Mouse (Mus musculus) cerebellum, adult 9-11 months (tissue): Measurements from ENCODE around the gene Pecam1.
"Not testable (repeated sequence)": the region's sequence is repeated elsewhere in the genome, so short reads cannot be mapped to it uniquely, and the experiment has no call there.

Experiments
- DNase-seq: peaks from one replicate; pipeline ENCODE4 v3.0.0; 2022

The Pecam1 gene

DNA sequence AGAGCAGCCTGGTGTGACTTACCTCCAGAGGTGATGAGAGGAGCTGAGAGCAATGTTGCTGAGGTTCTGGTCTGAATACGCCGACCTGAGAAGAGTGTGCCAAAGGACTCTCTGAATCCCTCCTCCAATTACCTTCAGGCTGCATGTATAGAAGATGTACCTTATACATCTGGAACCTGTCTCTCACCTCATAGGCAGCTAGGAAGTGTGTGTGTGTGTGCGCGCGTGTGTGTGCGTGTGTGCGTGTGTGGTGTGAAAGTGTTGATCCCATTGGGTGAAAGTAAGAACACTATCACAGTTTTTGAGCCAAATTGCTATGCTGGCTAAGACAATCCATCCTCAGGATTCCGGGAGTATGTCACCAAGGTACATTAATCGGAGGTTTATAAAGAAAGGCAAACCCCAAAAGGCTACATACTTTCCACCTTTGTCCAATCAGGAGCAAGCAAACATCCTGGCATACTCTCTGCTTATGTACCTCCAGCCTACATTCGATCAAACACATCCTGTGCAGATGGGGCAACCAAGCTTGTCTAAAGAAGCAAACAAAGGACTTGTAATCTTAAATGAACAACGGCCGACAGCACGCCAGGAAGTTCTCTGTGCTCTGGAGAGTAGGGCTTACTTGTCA is at the start of gene Pecam1:
Gene Pecam1 (minus strand): TSS at position 508 of the 631 bp plus-strand sequence.
- DNase-seq, result no peak

- DNase-seq, result no peak
These were observed 45.3 kb upstream of the Pecam1 start for GRCm38 (mm10) chr11:106795679-106796078.

DNA sequence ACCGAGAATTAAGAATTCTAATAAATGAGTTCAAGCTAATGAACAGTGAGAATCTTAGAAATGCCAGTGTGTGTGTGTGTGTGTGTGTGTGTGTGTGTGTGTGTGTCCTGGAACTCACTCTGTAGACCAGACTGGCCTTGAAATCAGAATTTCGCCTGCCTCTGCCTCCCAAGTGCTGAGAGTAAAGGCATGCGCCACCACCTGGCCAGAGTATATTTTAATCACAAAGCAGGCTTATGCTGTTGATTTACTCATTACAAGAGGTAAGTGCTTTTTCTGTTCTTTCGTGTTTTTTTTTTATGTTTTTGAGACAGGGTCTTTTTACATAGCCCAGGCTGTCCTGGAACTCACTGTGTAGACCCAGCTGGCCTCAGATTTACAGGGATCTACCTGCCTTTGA is 43.4 kb upstream of the Pecam1 start:
- no peak for DNase-seq

- peak; percentile 57 for DNase-seq
These were observed 39.2 kb upstream of the Pecam1 start for GRCm38 (mm10) chr11:106789649-106790048.

- peak; percentile 98 for DNase-seq
These were observed 38.5 kb upstream of the Pecam1 start, which contains the start of the genes Ddx5 and Cep95 for GRCm38 (mm10) chr11:106788775-106789459. Gene Ddx5, minus strand, starts transcription at chr11:106789185. Gene Cep95, plus strand, starts transcription at chr11:106789252.

GRCm38 (mm10) chr11:106788026-106788774 is 37.8 kb upstream of the Pecam1 start:
- DNase-seq, result peak; percentile 99

DNA sequence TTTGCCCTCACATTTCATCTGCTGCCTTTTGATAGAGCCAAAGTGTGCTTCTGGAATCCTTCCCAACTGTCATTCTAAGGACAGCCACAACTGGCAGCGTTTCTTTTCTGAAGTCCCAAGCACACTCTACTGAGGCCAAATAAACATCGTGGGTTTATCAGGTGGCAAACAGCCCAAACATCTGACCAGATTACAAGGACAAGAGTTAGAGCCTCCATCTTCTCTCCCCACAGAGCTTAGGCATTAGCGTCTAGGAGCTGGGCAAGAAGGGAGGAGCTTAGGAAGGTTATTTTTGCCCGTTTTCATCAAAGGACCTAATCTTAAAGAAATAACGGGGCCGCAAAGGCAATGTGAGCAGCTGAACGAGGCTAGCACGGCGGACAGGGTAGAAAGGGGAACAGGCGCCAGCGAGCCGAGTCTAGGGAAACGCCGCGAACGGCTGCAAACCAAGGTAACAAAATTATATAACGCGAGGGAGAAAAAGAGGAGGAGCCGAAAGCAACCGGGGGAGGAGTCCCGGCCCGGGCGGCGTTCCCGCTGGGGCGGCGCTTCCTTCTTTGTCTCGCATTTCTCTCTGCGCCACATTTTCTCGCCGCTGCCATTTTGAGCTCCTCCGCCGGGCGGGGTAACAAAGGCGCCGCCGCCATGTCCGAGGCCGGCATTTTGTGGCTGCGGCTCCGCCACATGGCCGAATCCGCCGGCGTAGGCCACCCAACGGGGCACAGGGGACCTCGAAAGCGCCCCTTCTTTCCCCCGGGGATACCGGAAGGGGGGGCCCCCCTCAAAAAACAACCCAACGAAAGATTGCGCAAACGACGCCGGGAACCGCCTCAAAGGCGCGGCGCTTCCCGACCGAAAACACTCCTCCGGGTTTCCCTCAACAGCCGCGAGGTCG is 37.0 kb upstream of the Pecam1 start:
- DNase-seq, result peak; percentile 90

GRCm38 (mm10) chr11:106785043-106785442 is 34.6 kb upstream of the Pecam1 start:
- DNase-seq, result no peak

GRCm38 (mm10) chr11:106784476-106784875 is 34.0 kb upstream of the Pecam1 start:
- no peak for DNase-seq

GRCm38 (mm10) chr11:106782841-106783764 is 32.7 kb upstream of the Pecam1 start:
- no peak for DNase-seq

DNA sequence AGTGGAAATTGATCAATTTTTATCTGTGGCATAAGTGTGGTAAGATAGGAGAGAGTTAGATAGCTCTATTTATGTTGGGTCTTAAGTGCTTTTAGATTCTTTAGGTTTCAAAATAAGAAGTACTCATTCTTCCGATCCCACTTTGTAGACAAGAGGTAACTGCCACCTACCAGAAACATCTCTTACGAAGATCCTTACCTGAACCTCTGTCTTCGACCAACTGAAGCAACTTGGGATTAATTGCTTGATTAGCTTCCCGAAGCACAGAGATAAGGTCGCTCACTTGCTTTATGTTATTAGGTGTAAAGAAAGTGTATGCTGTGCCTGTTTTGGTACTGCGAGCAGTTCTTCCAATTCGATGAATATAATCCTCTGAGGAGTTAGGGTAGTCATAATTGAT is 31.8 kb upstream of the Pecam1 start:
- not testable (repeated sequence) for DNase-seq

DNA sequence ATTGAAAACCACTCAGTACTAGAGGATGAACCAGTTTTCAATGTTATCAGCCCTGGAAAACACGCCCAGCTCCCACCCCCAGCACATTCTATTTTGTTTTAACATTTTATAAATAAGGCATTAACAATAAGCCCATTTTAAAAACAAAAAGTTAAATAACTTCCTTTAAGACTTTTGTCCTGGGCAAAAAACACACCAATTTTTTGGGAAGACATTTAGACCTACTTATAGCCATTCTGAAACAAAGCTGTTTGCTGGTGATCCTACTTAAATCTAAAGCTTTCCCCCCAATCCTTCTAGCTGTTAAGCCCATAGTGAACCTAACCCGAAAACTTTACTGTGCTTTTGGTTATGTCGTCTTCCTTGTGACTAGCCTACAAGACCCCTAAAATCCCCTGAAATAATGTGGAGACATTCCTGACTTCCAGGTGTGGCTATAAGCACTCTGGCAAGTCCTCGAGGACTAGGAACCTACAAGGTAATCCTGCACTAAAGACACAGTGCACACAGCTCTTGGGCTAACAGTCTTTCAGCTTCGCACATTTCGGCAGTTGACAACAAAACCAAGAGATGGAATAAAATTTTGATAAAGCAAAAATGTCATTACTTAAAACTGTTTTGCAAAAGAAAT is 30.3 kb upstream of the Pecam1 start:
- no peak for DNase-seq

DNA sequence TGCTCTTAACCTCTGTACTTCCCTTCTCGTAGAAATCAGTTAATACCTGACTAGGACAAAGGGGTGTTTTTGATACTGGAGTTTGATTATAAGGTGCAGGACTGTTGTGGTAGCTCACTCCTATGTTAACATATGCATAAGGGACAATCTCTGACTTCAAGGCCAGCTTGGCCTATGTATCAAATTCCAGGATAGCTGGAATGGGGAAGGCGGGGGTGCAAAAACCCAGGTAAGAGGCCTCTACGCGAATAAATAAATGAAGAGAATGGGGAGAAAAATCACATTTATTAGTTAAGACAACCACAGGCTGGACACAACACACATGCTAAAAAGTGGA is 29.6 kb upstream of the Pecam1 start:
- no peak for DNase-seq

GRCm38 (mm10) chr11:106779388-106780088 is 29.1 kb upstream of the Pecam1 start, which contains the start of gene Polg2:
Gene Polg2, minus strand, starts transcription at chr11:106779537.
- DNase-seq, result peak; percentile 91

- no peak for DNase-seq
These were observed 28.4 kb upstream of the Pecam1 start for GRCm38 (mm10) chr11:106778589-106779387.

GRCm38 (mm10) chr11:106778132-106778531 is 27.7 kb upstream of the Pecam1 start:
- DNase-seq, result no peak

- DNase-seq, result no peak
These were observed 27.0 kb upstream of the Pecam1 start for GRCm38 (mm10) chr11:106777395-106777794.

GRCm38 (mm10) chr11:106776960-106777359 is 26.5 kb upstream of the Pecam1 start:
- DNase-seq, result no peak

DNA sequence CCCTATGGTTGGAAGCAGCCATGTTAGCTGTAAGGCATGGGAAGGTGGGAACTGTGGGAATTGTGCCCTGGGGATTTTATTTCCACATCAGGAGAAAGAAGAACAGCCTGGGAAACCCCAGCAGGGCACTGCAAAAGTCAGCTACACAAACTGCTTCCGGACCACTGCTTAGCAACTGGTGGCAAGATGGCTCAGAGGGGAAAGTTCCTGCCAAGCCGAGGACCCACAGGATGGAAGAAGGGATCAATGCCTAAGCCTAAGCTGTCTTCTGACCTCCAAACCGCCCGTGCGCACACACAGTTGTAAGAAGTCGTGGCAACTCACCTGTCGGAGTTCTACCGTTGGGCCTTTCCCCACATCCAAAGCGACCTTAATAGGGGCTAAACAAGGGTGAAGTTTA is 22.6 kb upstream of the Pecam1 start:
- DNase-seq, result no peak
